26 mouse cellular contexts compared by ENCODE assay signal in genomic region chr14:33607431-33607830, GRCm38 (mm10). TPM values are rescaled to one million over a fixed set of nuclear protein-coding genes. Genes with fewer than 3 reads are reported as not detected.
A peak's percentile ranks its signal among the peaks of the same experiment; 100 is the strongest.
DNase-seq lines count a peak whose midpoint lies in the region; TF ChIP-seq lines count a peak whose summit lies in the region.
"Had no signal": no experiment of that assay in that cellular context is flagged by ENCODE, and none has a peak within 500 bp of the region (broad histone marks: within the 10 kb centered on the region; RNA-seq: fewer than 3 reads in every experiment).

No protein-coding gene starts in this region.

- H3K27ac ChIP-seq in left cerebral cortex, adult 2 months: no peak overlapping the region
- H3K27ac ChIP-seq: forebrain, embryonic 10.5 days; forebrain, embryonic 13.5 days; heart, embryonic 13.5 days; hindbrain, embryonic 14.5 days had no signal

- H3K4me3 ChIP-seq in left cerebral cortex, adult 2 months: peak overlapping the region; percentile 16; the same call in 1 of the 2 replicates
- H3K4me3 ChIP-seq: forebrain, embryonic 10.5 days; forebrain, embryonic 13.5 days; heart, embryonic 13.5 days had no signal

- intact Hi-C loops in left cerebral cortex, adult 2 months (cut with DNase I): no loop called here

- DNase-seq in left cerebral cortex, adult 2 months (ENCODE audit: extremely low spot score in 1 of 2, low spot score in 2 of 2): no peak
- no peak for DNase-seq in left cerebral cortex, adult 8-10 months (ENCODE audit: low spot score in 2 of 2)
- peak; percentile 36 to 41 for DNase-seq in right cerebral cortex, adult 2 months (ENCODE audit: low spot score in 2 of 2)
- no peak for DNase-seq in right cerebral cortex, postnatal 36 days (ENCODE audit: low spot score in 2 of 2)
- DNase-seq in right cerebral cortex, postnatal 14 days: peak; percentile 9
- DNase-seq in layer of hippocampus, postnatal 10 days (ENCODE audit: low spot score in 2 of 2): no peak
- DNase-seq in ovary, postnatal 14 days (ENCODE audit: low spot score): no peak
- DNase-seq: adrenal gland, adult 2 months; adrenal gland, postnatal 14 days; cerebellum, adult 11-12 months; cerebellum, adult 8-10 months; cerebellum, postnatal 10 days; cerebellum, postnatal 36 days; forebrain, postnatal 0 days; gastrocnemius, postnatal 10 days; gastrocnemius, postnatal 36 days; heart, adult 18-20 months; heart, postnatal 14 days; heart, postnatal 4 days had no signal

- no peak for TF ChIP-seq CTCF in left cerebral cortex, adult 2 months (IDR thresholded peaks at IDR 0.05)

RNA-seq across cellular contexts. Expression of gene Ptpn20, which starts 18.4 kb away (rescaled TPM):
- total RNA-seq in left cerebral cortex, adult 2 months (2021): under 1 TPM; 0.49 to 0.63 TPM
- total RNA-seq in left cerebral cortex, adult 8-10 months (2022): under 1 TPM; 0.28 to 0.66 (median 0.50) TPM
- 1 to 10 TPM in 1 of 2 experiments, under 1 TPM in 1; 0.73 to 1.3 TPM for total RNA-seq in layer of hippocampus, postnatal 10 days (2021)
- total RNA-seq: adrenal gland, adult 2 months; adrenal gland, postnatal 14 days; adrenal gland, postnatal 4 days; gastrocnemius, adult 18-20 months; gastrocnemius, postnatal 10 days; gastrocnemius, postnatal 36 days; heart, adult 18-20 months; heart, postnatal 14 days; MEL had no signal

Comparison
In these comparisons a context has a peak if more than half of its experiments do, and no peak if none do; other contexts are left out.
1. DNase-seq: peak in right cerebral cortex, adult 2 months (2 of 2) and right cerebral cortex, postnatal 14 days (single experiment); none in left cerebral cortex, adult 2 months (0 of 2), left cerebral cortex, adult 8-10 months (0 of 2), right cerebral cortex, postnatal 36 days (0 of 2), layer of hippocampus, postnatal 10 days (0 of 2) and ovary, postnatal 14 days (single experiment).